15 mouse cellular contexts compared by ENCODE assay signal in the genomic region with DNA sequence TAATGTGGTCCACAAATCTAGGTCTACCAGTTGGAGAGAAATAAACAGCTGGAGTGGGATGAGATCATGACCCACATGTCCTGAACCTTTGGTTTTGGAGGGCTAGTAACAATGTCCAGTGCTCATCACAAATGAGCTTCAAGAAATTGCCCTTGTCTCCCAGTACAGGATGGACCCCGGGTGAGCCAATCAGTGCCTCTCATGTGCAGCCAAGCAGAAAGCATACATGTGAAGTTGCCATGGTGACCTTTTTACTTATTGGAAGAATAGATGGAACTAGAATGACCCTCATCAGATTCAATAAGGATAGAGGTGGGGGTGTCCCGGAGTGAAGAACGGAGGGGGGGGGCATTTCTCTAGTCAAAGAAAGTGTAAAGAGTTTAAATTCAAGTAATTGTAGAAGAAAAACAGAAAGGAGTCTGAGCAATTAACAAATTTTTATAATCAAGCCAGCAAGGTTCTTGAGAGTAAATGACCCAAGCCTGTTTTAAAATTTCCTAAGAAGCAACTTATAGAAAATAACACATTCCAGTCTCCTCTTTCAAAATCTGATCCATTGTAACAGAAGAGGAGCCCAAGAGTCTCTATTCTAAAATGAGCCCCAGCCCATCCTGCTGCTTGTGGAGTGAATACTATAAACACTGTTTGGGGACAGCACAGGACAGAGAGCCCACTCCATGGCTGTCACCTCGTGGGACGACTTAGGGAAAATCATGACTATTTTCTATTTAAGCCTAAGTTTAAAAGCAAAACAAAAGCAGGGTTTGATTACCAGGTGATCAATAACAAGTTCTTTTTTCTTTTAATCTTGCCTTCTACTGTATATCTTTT.
DNase-seq lines count a peak whose midpoint lies in the region; ATAC-seq lines count a peak whose summit lies in the region.
"Had no signal": no experiment of that assay in that cellular context is flagged by ENCODE, and none has a peak within 500 bp of the region (broad histone marks: within the 10 kb centered on the region; RNA-seq: fewer than 3 reads in every experiment).

No protein-coding gene starts in this region.

- no peaks in the 10 kb centered on the region for H3K9me3 ChIP-seq in embryonic facial prominence, embryonic 14.5 days (ENCODE audit: control insufficient read depth, low read length)
- H3K9me3 ChIP-seq in hindbrain, embryonic 12.5 days (replicated peaks), result no peaks in the 10 kb centered on the region
- no peaks in the 10 kb centered on the region for H3K9me3 ChIP-seq in midbrain, embryonic 14.5 days (ENCODE audit: control insufficient read depth, low read length)
- H3K9me3 ChIP-seq: embryonic facial prominence, embryonic 12.5 days; kidney, embryonic 15.5 days; limb, embryonic 10.5 days had no signal

- ATAC-seq in embryonic facial prominence, embryonic 14.5 days (ENCODE audit: low read depth), result peak; percentile 60; the same call in 1 of the 2 replicates
- ATAC-seq in hindbrain, embryonic 12.5 days (ENCODE audit: low FRiP score), result peak; percentile 94
- ATAC-seq in midbrain, embryonic 14.5 days (ENCODE audit: low FRiP score, low TSS enrichment), result peak; percentile 69; the same call in 1 of the 2 replicates

- H3K27ac ChIP-seq in embryonic facial prominence, embryonic 14.5 days (replicated peaks; ENCODE audit: low read depth, low read length), result no peak overlapping the region
- H3K27ac ChIP-seq in hindbrain, embryonic 12.5 days, result no peak overlapping the region
- no peak overlapping the region for H3K27ac ChIP-seq in midbrain, embryonic 14.5 days (replicated peaks; ENCODE audit: low read depth, low read length)
- H3K27ac ChIP-seq: embryonic facial prominence, embryonic 12.5 days; kidney, embryonic 15.5 days; limb, embryonic 10.5 days had no signal

- no peaks in the 10 kb centered on the region for H3K36me3 ChIP-seq in embryonic facial prominence, embryonic 14.5 days (ENCODE audit: control insufficient read depth, insufficient read depth, low read length)
- H3K36me3 ChIP-seq in hindbrain, embryonic 12.5 days, result no peaks in the 10 kb centered on the region
- H3K36me3 ChIP-seq in midbrain, embryonic 14.5 days (ENCODE audit: control insufficient read depth, insufficient read depth, low read length), result no peaks in the 10 kb centered on the region
- H3K36me3 ChIP-seq: embryonic facial prominence, embryonic 12.5 days; kidney, embryonic 15.5 days; limb, embryonic 10.5 days had no signal

- H3K4me2 ChIP-seq in embryonic facial prominence, embryonic 14.5 days (ENCODE audit: low read depth, low read length), result no peak overlapping the region
- no peak overlapping the region for H3K4me2 ChIP-seq in hindbrain, embryonic 12.5 days (replicated peaks)
- no peak overlapping the region for H3K4me2 ChIP-seq in midbrain, embryonic 14.5 days (ENCODE audit: low read length)
- H3K4me2 ChIP-seq: embryonic facial prominence, embryonic 12.5 days; kidney, embryonic 15.5 days had no signal

- H3K4me1 ChIP-seq in embryonic facial prominence, embryonic 14.5 days (ENCODE audit: control insufficient read depth, insufficient read depth, low read length), result peaks cover 23% of the 10 kb centered on the region
- 0 out of 2 replicates have a peak, but pooled peaks cover 2% of the 10 kb centered on the region for H3K4me1 ChIP-seq in hindbrain, embryonic 12.5 days
- 0 out of 2 replicates have a peak, but pooled peaks cover 10% of the 10 kb centered on the region for H3K4me1 ChIP-seq in midbrain, embryonic 14.5 days (ENCODE audit: control insufficient read depth, insufficient read depth, low read length)

- no peak overlapping the region for H3K9ac ChIP-seq in embryonic facial prominence, embryonic 14.5 days (ENCODE audit: low read depth, low read length)
- H3K9ac ChIP-seq in hindbrain, embryonic 12.5 days, result no peak overlapping the region
- no peak overlapping the region for H3K9ac ChIP-seq in midbrain, embryonic 14.5 days (replicated peaks; ENCODE audit: low read length)
- H3K9ac ChIP-seq: embryonic facial prominence, embryonic 12.5 days; kidney, embryonic 15.5 days had no signal

- no peaks in the 10 kb centered on the region for H3K27me3 ChIP-seq in embryonic facial prominence, embryonic 14.5 days (replicated peaks; ENCODE audit: control insufficient read depth, insufficient read depth, low read length)
- peaks cover 4% of the 10 kb centered on the region; the same call in 1 of the 2 replicates for H3K27me3 ChIP-seq in hindbrain, embryonic 12.5 days
- no peaks in the 10 kb centered on the region for H3K27me3 ChIP-seq in midbrain, embryonic 14.5 days (ENCODE audit: control insufficient read depth, insufficient read depth, low read length)
- H3K27me3 ChIP-seq: embryonic facial prominence, embryonic 12.5 days; kidney, embryonic 15.5 days had no signal

- H3K4me3 ChIP-seq in embryonic facial prominence, embryonic 14.5 days (ENCODE audit: low read depth, low read length), result no peak overlapping the region
- no peak overlapping the region for H3K4me3 ChIP-seq in hindbrain, embryonic 12.5 days
- no peak overlapping the region for H3K4me3 ChIP-seq in midbrain, embryonic 14.5 days (replicated peaks; ENCODE audit: low read depth, low read length)
- H3K4me3 ChIP-seq: embryonic facial prominence, embryonic 12.5 days; kidney, embryonic 15.5 days; limb, embryonic 10.5 days had no signal

- DNase-seq in Muller cell, postnatal 12 days (ENCODE audit: inconsistent ontology term), result peak; percentile 51
- peak; percentile 58 for DNase-seq in embryonic facial prominence, embryonic 14.5 days (ENCODE audit: low spot score)
- peak; percentile 43 for DNase-seq in midbrain, embryonic 14.5 days
- DNase-seq in lung, postnatal 10 days, result no peak
- no peak for DNase-seq in adrenal gland, adult (ENCODE audit: inconsistent age in 2 of 2, low spot score in 1 of 2)
- no peak for DNase-seq in kidney, adult 8-10 months
- no peak for DNase-seq in heart, adult 8-10 months (ENCODE audit: low spot score)
- DNase-seq: cerebellum, adult 11 months; heart, adult 11 months; heart, postnatal 4 days; right cerebral cortex, postnatal 25 days had no signal

- 70% methylated on average over 5 of the region's 5 CpGs for WGBS in embryonic facial prominence, embryonic 14.5 days
- WGBS in hindbrain, embryonic 12.5 days, result 19% methylated on average over 5 of the region's 5 CpGs
- 7% methylated on average over 5 of the region's 5 CpGs for WGBS in midbrain, embryonic 14.5 days

Comparison
In these comparisons a context has a peak if more than half of its experiments do, and no peak if none do; other contexts are left out.
1. DNase-seq: peak in Muller cell, postnatal 12 days (single experiment), embryonic facial prominence, embryonic 14.5 days (single experiment) and midbrain, embryonic 14.5 days (single experiment); none in lung, postnatal 10 days (single experiment), adrenal gland, adult (0 of 2), kidney, adult 8-10 months (0 of 2) and heart, adult 8-10 months (single experiment).
2. Peak in every context shown above with its lines, with median percentiles within 50 percentile points of each other: ATAC-seq.